Mouse (Mus musculus) cerebellum, postnatal 4 days (tissue): ENCODE results near the gene Panx3.

ENCODE experiments used
- DNase-seq, 2 experiments: peaks; one replicate each; pipeline ENCODE4 v3.0.0; 2022; ENCODE audit warnings: low spot score in 2 of 2, mixed read lengths in 1 of 2

Panx3 gene

DNA sequence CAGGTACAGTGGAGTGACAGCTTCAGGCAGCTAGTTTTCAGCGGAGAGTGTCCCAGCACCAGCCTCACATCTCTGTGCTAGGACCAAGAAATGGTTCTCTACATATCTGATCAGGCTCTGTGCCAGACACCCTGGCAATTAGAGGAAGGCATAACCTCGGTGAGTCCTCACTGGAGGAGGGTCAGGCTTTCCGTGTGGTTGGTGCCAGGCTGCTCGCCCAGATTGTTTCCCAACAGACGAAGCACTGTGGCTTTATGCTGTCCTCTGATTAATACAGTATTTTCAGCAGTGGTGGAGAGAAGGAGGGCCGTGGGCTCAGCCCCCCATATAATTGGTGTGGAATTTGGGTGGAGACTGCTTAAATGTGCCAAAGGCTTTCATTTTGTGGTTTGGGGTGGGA, at the start of gene Panx3:
Panx3 (minus strand) TSS at position 121 of the 400 bp plus-strand sequence.
- DNase-seq, result no peak

DNA sequence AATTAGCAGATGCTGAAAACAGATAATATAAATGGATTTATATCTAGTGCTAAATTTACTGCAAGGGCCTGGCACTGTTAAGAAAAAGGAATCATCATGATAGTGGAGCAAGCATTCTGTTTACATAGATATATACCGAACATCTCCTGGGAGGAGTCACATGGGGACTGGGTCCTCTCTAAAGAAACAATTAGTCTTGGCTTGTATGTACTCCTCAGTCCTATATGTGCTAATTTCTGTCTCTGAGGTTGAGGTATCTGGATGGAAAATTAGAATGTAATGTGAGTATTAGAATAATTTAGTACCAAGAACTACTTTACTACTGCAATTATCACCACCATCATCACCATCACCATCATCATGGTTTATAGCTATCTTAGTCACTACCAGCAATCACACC, 47.1 kb upstream of the Panx3 start, which contains the start of gene Olfr160:
Olfr160 (minus strand) TSS at position 101 of the 400 bp plus-strand sequence.
- DNase-seq, result no peak

DNA sequence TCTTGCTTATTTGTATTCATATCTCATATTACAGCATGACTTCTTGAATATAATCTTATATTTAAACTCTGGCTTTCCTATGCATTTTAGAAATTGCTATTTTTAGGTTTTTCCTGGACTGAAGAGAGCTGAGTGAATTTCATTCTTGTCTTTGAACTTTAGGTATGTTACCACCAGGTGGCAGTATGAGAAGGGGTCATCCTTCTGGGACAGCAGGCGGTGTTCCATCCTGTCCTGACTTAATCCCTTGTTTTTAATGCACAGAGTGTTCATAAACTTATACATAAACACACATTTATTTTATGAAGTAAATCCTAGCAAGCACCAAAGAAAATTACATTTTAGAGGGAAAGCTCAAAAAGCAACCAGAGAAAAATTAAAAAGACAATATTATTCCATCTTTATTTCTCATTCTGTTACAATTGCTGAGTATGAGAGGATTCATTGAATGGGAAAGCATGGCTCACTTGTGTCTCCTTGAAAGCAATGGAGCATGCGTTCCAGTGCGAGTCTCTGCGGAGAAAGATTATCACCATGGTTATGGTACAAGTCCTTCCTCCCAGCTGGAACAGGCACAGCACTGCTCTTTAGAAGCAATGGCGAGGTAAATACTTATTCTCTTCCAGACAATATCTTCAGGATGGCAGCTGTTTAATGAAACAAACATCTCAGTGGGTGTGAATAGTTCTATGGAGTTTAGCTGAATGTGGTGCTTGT, 21.1 kb upstream of the Panx3 start:
- DNase-seq, result peak in 1 of 2 experiments; percentile 11

DNA sequence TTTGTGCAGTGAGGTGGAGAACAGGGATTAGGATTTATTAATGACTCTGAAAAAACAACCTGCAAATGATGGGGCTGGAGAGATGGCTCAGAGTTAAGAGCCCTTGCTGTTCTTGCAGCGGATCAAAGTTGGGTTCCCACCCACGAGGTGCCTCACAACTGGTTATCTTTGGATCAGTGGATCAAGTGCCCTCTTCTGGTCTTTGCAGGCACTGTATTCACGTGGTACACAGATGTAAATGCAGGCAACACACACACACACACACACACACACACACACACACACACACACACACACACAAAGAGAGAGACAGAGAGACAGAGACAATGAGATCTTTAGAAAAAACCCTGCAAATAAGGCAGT, 18.9 kb upstream of the Panx3 start:
- no peak for DNase-seq

DNA sequence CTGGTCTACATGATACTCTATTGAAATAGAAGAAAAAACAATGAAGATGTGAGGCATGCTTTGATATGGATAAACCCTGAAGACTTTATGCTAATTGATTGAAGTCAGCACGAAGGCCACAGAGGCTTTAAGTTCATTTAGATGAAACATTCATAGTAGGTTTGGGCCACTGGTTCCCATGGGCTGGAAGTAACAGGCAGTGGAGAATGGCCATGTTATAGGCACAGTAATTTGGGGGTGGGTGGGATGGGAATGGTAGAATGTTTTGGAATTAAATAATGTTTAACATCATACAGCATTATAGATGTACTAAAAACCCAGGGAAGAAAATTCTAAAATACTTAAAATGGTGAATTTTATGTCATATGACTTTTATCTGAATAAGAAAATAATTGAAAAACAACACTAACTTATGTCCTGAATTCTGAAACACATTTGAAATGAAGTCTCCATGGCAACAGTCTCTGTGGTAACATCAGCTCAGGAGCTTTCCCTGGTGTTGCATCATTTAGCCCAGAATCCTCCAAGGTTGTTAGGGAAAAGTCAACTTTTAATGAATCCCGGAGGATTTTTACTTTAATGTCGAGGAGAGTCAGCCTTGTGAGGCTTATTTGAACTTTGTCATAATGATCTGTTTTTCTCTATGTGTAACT, 18.4 kb upstream of the Panx3 start:
- no peak for DNase-seq

DNA sequence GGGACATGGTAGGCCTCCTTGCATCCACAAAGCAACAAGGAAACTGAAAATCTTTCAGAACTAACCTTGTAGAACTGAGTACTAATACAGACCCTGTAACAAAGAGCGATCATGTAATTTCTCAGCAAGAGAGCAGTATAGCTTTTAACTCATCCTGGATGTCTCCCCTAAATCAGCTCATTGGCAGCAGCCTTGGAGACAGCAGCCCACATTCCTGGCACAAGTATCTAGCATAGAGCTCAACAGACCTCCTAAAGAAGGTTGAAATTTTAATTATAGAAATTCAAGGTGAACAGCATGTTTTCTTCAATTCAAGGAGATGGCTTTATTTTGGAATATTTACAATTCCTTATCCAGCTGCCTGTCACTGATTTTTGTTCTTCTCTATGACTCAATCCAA, 12.1 kb upstream of the Panx3 start:
- DNase-seq, result no peak

DNA sequence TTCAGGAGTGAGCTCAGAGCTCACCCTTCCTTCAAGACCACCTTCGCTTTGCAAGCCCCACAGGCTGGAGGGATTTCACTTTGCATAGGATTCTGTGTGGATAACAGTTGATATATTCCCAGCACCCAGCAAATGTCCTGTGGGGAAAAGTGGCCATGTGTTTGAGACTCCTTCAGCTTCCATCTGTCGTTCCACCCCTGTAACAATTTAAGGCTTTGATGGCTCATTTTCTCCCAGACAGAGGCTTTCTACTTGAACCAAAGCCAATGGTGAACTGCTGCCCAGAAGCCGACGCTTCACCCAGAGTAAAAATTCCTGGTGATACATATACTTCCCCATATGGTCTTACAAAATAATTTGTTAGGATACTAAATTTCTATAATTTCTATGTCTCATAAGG, 6.3 kb upstream of the Panx3 start:
- DNase-seq, result no peak

DNA sequence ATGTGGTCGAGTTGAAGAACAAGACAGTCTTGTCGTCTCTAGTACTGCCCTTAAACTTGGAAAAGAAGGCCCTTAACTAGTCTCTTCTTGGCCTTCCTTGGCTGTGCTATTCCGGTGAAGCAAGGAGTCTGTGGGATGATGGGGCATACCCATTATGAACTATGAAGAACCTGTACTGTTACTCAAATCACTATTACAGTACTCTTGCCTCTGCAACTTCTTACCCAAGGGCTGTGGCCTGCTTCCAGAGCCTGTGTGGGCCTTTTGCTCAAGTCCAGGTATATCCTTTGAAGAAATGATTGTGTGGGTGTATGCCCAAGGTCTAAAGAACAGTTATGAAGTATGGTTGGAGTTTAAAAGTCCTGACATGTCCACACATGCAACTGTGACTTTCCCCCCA, 1.2 kb upstream of the Panx3 start:
- DNase-seq, result no peak

DNA sequence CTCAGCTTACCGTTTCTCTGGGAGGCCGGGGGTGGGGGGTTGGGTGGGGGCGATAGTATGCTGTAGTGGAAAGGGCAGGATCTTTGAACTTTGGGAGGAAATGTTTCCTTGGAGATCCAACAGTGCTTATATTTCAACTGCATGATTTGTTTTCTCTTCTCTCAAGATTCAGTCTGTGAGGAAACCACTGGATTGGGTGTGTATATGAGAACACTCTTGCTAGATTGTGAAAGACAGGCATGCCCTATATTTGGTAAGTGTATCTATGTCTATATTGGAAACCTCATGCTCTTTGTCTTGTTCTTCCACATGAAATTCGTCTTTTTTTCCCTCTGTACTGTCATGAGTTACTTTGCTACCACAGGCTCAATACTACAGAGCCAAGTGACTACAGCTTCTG, 643 bp upstream of the Panx3 start:
- no peak for DNase-seq

DNA sequence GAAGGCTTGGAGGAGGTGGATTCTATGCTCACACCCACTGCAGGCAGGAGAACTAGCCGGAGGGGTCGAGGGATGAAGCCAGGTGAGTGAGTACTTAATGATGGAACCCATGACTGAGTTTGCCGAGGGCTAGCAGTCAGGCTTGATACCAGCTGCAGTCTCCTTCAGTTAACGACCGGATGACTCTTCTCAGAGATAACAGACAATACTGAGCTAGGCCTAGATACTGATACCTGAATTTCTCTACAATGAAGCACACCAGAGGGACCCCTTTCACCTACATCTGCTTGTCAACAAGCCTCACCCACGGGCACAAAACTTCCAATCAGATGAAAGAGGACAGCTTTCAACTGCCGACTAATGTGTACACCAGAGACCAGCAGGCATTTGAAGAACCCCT, 3.0 kb downstream of the Panx3 start:
- no peak for DNase-seq

DNA sequence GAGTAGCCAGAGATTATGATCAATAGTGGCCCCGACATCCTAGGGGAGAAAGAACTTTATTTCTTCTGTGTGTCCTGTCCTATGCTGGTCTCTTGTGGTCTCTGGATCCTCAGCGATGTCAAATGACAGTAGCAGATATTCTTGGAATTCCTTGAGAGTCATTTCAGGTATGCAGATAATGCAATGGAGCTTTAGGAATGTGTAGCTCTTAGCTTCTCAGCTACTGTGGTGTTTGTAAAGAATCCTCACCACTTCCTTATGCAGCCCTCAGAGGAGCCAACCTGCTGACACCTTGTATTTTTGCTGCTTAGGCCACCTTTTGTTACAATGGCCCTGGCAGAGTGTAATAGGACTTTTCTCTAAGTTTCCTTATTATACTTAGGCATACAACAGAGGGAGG, 4.4 kb downstream of the Panx3 start:
- no peak for DNase-seq

DNA sequence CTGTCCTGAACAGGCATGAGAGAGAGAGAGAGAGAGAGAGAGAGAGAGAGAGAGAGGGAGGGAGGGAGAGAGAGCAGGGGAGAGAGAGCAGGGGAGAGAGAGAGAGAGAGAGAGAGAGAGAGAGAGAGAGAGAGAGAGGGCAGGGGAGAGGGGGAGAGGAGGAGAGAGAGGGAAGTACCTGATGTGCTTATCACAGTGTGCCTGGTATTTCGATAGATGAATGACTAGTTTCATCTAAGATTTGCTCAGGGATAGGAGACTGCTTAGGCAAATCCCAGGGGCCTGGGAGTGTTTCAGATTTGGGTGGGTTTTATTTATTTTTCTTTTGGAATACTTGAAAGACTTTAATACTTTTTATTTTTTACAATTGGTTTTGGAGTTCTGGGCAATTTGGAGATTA, 5.8 kb downstream of the Panx3 start:
- no peak for DNase-seq

DNA sequence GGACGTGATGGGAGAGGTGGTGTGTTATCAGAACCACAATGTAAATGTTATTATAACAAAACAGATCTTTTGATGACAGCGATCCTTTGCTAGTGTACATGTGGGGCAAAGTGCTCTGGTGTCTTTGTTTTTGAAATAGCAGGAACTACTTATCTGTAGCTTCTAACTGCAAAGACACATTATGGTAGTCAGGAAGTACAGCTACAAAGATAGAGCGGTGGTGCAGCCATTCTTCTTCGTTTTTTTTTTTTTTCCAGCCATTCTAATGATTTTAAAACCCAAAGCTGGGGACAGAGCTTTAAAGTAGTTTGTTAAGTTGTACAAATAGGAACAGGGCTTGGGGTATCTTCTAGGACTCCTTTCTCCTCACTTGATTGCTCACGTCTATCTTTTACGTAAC, 9.6 kb downstream of the Panx3 start:
- DNase-seq, result no peak

DNA sequence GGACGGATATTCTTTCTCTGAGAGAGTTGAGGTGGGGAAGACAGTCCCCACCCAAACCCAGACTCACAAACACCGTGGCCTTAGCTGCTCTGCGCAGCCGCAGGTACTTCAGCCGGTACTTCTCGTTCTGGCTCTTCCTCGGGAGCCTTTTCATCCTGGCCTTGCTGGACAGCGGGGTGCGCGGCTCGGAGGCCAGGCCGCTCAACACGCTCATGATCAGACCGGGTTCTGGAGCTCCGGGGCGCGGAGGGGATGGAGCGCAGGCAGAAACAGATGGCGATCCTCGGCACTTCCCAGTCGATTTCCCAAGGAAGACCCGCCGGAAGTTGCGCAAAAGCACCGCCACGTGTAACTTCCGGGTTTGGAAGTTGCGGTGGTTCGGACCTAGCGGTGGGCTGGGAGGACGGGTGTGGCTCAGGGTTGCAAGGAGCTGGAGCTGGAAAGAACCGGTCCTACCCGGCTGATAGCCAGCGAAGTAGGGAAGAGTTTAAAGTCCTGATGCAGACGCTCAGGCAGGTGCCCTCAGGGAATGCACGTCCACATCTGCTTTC, 12.0 kb downstream of the Panx3 start, which contains the start of gene Tbrg1:
Tbrg1 (minus strand) TSS at position 382 of the 551 bp plus-strand sequence.
- DNase-seq, result peak; percentile 45 to 70

DNA sequence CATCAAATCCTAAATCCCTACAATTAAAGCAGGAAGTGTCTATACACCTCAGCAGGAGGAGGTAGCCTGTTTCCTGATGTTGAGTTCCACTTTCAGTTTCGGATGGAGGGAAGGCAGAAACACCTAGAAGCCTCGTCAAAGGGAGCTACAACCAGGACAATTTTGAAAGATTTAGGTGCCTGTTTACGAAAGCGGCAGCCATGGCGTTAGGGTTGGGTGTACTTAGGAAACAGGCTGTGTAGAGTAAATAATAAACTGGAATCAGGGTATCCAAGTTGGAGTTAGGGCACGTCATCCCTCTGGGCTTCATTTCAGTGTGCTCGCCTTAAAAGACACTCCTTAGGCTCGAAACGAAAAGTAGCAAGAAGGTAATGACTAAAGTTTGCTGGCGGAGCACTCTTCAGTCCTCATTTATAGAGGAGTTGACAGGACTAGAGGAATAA, 12.6 kb downstream of the Panx3 start:
- no peak for DNase-seq

DNA sequence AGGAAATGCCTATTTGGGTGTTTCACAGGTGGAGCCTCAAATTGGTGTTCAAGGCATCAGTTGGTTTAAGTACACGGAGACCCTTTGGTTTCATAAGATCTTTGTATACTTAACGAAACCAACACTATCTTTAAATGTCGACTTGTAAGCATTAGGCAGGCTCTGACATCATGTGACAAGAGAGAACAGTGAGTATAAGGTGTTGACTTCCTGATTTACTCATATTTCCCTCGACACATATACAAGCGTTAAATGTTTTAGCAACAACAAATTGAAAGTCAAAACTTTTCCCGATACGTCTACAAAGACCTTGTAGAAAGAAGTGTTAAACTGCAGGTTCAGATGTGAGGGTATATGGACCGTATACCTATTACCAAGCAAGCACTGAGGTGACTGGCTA, 13.1 kb downstream of the Panx3 start:
- no peak for DNase-seq

DNA sequence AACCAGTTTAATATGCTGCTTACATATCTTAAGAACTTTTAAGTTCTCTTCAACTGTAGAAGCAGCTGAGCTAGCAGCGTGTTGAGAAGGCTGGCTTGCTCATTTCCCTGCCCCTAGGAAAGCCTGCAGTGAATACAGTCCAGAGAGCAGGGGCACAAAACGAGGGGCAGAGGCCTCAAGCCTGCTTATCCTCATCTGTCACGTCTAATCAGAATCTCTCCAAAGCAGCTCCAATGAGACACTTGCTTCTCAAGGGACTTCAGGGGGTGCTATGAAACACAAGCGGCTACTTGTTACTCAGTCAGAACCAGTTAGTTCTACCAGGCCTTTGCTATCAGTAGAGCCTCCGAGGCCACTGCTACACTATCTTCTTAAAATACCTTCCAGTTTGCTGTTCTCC, 15.2 kb downstream of the Panx3 start:
- DNase-seq, result no peak

DNA sequence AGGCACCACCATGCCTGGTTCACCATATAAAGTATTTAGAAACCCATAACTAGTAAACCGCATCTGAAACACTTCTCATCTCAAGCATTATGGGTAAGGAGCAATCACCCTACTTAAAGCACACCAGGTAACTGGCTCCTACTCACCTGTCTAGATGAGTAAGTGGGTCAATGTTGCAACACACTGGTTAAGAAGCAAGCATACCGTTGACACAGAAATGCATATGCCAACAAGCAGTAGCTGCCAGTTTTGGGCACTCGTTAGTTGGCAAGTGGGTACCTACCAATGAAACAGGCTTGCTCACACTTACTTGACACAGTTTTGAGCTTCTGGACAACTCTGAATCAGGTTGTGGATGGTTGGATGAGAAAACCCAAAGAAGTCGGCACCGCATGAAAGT, 18.4 kb downstream of the Panx3 start:
- no peak for DNase-seq

DNA sequence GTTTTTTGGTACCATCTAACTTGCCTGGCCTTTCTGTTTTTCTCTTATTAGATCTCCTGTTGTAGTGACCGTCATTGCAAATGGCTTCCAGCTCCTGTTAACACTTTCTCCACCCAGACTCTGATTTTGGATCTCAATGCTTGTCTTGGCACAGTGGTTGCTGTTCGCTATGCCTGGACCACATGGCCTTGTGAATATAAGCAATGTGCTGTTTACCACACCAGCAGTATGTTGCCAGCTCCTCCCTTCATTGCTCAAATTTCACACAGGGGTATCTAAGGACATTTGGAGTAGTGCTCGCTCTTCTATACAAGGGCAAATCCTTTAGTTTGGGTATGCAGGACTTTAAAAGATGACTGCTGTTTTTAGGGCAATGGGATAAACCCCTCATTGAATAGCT, 22.8 kb downstream of the Panx3 start:
- no peak for DNase-seq

DNA sequence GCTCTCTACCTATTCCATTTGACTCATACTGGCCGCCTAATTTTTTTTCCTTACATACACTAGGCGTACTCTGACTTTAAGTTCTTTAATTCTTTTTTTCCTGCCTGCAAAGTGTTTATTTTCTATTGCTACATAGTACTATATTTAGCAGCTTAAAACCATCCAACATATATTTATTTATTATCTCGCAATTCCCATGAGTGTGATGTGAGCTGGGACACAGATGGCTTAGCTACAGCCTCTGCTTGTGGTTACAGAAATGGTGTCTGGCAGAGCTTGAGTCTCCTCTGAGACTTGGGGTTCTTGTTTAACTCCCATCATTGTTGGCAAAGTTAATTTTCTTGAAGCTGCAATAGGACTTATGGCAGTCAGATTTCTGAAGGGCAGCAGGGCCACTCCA, 30.3 kb downstream of the Panx3 start:
- DNase-seq, result no peak

DNA sequence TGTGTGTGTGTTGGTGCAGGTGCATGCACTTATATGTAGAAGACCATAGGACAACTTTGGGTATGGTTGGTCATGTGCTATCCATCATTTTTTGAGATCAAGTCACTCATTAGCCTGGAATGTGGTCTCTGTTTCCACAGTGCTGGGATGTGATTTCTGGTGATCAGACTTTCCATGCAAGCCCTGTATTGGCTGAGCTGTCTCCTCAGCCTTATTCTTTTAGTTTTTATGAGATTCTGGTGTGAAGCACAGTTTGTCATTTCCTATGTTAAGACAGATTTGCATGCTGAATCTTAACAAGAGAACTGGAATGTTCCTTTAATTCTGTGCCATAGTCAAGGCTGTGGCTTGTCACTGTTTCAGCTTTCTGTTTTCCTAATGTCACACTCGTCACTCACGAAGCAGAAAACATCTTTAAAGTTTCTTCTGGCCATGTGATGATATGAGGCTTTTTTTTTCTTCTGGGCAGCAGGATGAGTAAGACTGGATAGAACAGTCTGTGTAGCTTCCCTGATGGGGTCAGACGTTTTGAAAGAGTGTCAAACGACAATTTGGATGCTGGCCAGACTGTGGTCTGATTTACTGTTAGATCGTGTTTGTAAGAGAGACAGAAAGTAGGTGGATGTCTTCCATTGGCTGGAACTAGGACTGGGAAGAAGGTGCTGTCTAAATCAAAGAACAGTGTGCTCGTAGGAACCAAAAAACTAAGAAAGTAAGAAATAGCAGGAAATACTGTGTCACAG, 32.1 kb downstream of the Panx3 start:
- no peak for DNase-seq

DNA sequence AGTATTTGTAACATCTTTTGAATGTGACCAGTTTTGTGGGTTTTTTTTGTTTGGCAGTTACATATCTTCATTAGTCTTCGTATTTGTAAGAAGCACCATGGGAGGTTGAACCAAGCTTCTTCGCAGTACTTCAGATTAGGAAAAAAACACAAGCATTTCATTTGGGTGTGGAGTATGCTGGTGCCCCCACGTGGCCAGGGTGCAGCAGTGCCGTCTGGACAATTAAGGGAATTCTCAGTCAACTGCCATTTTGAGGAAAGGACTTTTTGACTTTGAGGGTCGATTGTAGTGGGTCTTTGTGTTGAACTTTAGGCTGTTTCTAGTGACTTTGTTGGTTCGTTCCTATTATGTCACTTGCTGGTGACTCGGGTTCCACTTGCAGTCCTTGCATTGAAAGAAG, 32.7 kb downstream of the Panx3 start:
- DNase-seq, result peak in 1 of 2 experiments; percentile 53

DNA sequence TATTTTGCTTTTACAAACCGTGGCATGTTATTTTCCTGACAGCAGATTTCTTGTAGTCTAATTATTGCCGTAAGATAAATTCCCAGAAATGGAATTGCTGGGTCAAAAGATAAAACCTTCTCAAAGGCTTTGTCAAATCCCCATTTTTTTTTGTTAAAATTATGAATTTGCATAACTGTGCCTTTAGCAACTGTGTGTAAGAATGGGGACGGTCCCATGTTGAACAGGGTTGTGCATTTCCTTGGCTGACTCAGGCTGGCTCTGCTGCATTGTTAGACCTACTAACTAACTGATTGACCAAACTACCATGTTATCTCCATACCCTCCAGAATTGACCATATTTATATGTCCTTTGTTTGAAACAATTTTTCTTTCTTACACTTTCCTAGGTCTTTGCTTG, 34.8 kb downstream of the Panx3 start:
- DNase-seq, result no peak
